Mouse (Mus musculus): ENCODE measurements around the gene Arhgap22. TPM values are rescaled to one million over a fixed set of nuclear protein-coding genes. Genes with fewer than 3 reads are reported as not detected.
A peak's percentile ranks its signal among the peaks of the same experiment; 100 is the strongest.

The Arhgap22 gene
- total RNA-seq, 2 experiments from 2014 or later: not detected

GRCm38 (mm10) chr14:33260131-33260530 lies 46.3 kb downstream of the Arhgap22 start:
- no peak for ATAC-seq (replicated peaks; ENCODE audit: low FRiP score, poor library complexity, severe bottlenecking)

- ATAC-seq (replicated peaks; ENCODE audit: low FRiP score, poor library complexity, severe bottlenecking): no peak
Observed at GRCm38 (mm10) chr14:33264795-33265194, 51.0 kb downstream of the Arhgap22 start.

GRCm38 (mm10) chr14:33276240-33276639 lies 62.4 kb downstream of the Arhgap22 start:
- no peak for ATAC-seq (replicated peaks; ENCODE audit: low FRiP score, poor library complexity, severe bottlenecking)

GRCm38 (mm10) chr14:33278374-33278773 lies 64.5 kb downstream of the Arhgap22 start:
- no peak for ATAC-seq (replicated peaks; ENCODE audit: low FRiP score, poor library complexity, severe bottlenecking)

- ATAC-seq (replicated peaks; ENCODE audit: low FRiP score, poor library complexity, severe bottlenecking): no peak
Observed at GRCm38 (mm10) chr14:33280921-33281320, 67.1 kb downstream of the Arhgap22 start.

- ATAC-seq (replicated peaks; ENCODE audit: low FRiP score, poor library complexity, severe bottlenecking): no peak
Observed at GRCm38 (mm10) chr14:33282447-33282846, 68.6 kb downstream of the Arhgap22 start.

GRCm38 (mm10) chr14:33287920-33288319 lies 74.1 kb downstream of the Arhgap22 start:
- ATAC-seq (replicated peaks; ENCODE audit: low FRiP score, poor library complexity, severe bottlenecking): no peak

GRCm38 (mm10) chr14:33290038-33290437 lies 76.2 kb downstream of the Arhgap22 start:
- ATAC-seq (replicated peaks; ENCODE audit: low FRiP score, poor library complexity, severe bottlenecking): no peak

GRCm38 (mm10) chr14:33294488-33294887 lies 80.7 kb downstream of the Arhgap22 start:
- ATAC-seq (replicated peaks; ENCODE audit: low FRiP score, poor library complexity, severe bottlenecking): no peak

- ATAC-seq (replicated peaks; ENCODE audit: low FRiP score, poor library complexity, severe bottlenecking): no peak
Observed at GRCm38 (mm10) chr14:33296698-33297341, 83.0 kb downstream of the Arhgap22 start.

GRCm38 (mm10) chr14:33300591-33300990 lies 86.8 kb downstream of the Arhgap22 start:
- ATAC-seq (replicated peaks; ENCODE audit: low FRiP score, poor library complexity, severe bottlenecking): no peak

GRCm38 (mm10) chr14:33303348-33303819 lies 89.6 kb downstream of the Arhgap22 start:
- 0 out of 2 replicates have a peak, but pooled peaks have one; percentile 64 for ATAC-seq (replicated peaks; ENCODE audit: low FRiP score, poor library complexity, severe bottlenecking)

GRCm38 (mm10) chr14:33305645-33306281 lies 91.9 kb downstream of the Arhgap22 start:
- no peak for ATAC-seq (replicated peaks; ENCODE audit: low FRiP score, poor library complexity, severe bottlenecking)

GRCm38 (mm10) chr14:33310719-33311118 lies 96.9 kb downstream of the Arhgap22 start:
- no peak for ATAC-seq (replicated peaks; ENCODE audit: low FRiP score, poor library complexity, severe bottlenecking)

- no peak for ATAC-seq (replicated peaks; ENCODE audit: low FRiP score, poor library complexity, severe bottlenecking)
Observed at GRCm38 (mm10) chr14:33312309-33312708, 98.5 kb downstream of the Arhgap22 start.

GRCm38 (mm10) chr14:33313624-33314023 lies 99.8 kb downstream of the Arhgap22 start:
- ATAC-seq (replicated peaks; ENCODE audit: low FRiP score, poor library complexity, severe bottlenecking): peak; percentile 59; the same call in 1 of the 2 replicates

GRCm38 (mm10) chr14:33314160-33314559 lies 100.3 kb downstream of the Arhgap22 start:
- no peak for ATAC-seq (replicated peaks; ENCODE audit: low FRiP score, poor library complexity, severe bottlenecking)

- no peak for ATAC-seq (replicated peaks; ENCODE audit: low FRiP score, poor library complexity, severe bottlenecking)
Observed at GRCm38 (mm10) chr14:33315111-33315510, 101.3 kb downstream of the Arhgap22 start.

- ATAC-seq (replicated peaks; ENCODE audit: low FRiP score, poor library complexity, severe bottlenecking): no peak
Observed at GRCm38 (mm10) chr14:33315771-33316170, 101.9 kb downstream of the Arhgap22 start.

- no peak for ATAC-seq (replicated peaks; ENCODE audit: low FRiP score, poor library complexity, severe bottlenecking)
Observed at GRCm38 (mm10) chr14:33317946-33318345, 104.1 kb downstream of the Arhgap22 start.

Data from erythroblast, adult 5-6 weeks (primary cell).